Mouse (Mus musculus) lung, postnatal 0 days (tissue): ENCODE results near the gene Tcn2. TPM values are rescaled to one million over a fixed set of nuclear protein-coding genes. Genes with fewer than 3 reads are reported as not detected.

Experiments used
- ATAC-seq: fragments of 200-750 bp; cut with Nextera tagmentation; 2 replicates; pipeline ENCODE4 v1.8.0; 2017; ENCODE audit warnings: moderate library complexity
- DNase-seq: peaks from one replicate; pipeline ENCODE4 v3.0.0-alpha.2; 2016; ENCODE audit warnings: low spot score
- H3K27ac ChIP-seq: fragments of 300-500 bp; sonication (generic); 2 replicates; pipeline ENCODE4 v1.5.1; 2014; ENCODE audit warnings: antibody characterized with exemption, mild to moderate bottlenecking, low read length, mixed read lengths
- H3K27me3 ChIP-seq: fragments of 300-500 bp; sonication (generic); replicated peaks from 2 replicates; pipeline ENCODE4 v1.6.1; 2014; ENCODE audit warnings: low read length, mixed read lengths; ENCODE audit not compliant: insufficient read depth
- H3K36me3 ChIP-seq: fragments of 300-500 bp; sonication (generic); 2 replicates; pipeline ENCODE4 v1.6.1; 2014; ENCODE audit warnings: low read length, mixed read lengths; ENCODE audit not compliant: insufficient read depth
- H3K4me1 ChIP-seq: fragments of 300-500 bp; sonication (generic); 2 replicates; pipeline ENCODE4 v1.6.1; 2014; ENCODE audit warnings: antibody characterized with exemption, low read depth, low read length, mixed read lengths; ENCODE audit not compliant: insufficient read depth
- H3K4me2 ChIP-seq: fragments of 300-500 bp; sonication (generic); replicated peaks from 2 replicates; pipeline ENCODE4 v1.6.1; 2014; ENCODE audit warnings: low read depth, mild to moderate bottlenecking, low read length, moderate library complexity, mixed read lengths
- H3K4me3 ChIP-seq: fragments of 300-500 bp; sonication (generic); 2 replicates; pipeline ENCODE4 v1.5.1; 2014; ENCODE audit warnings: low read depth, low read length
- H3K9ac ChIP-seq: fragments of 300-500 bp; sonication (generic); replicated peaks from 2 replicates; pipeline ENCODE4 v1.6.1; 2014; ENCODE audit warnings: low read depth, mild to moderate bottlenecking
- H3K9me3 ChIP-seq: fragments of 300-500 bp; sonication (generic); 2 replicates; pipeline ENCODE4 v1.6.1; 2016; ENCODE audit warnings: low read length, mixed read lengths
- CTCF ChIP-seq: IDR thresholded peaks from 2 replicates; pipeline ENCODE4 v1.5.1; 2016; ENCODE audit warnings: antibody characterized with exemption, mild to moderate bottlenecking
- EP300 ChIP-seq: IDR thresholded peaks from 2 replicates; pipeline ENCODE4 v1.6.1; 2016; ENCODE audit warnings: antibody characterized with exemption, mild to moderate bottlenecking, control low read depth
- WGBS: fragments of 180-500 bp; shearing (Covaris S2); extraction: QIAGEN DNeasy Blood & Tissue Kit; methylation state at CpG from one replicate; pipeline ENCODE4 v1.1.7; 2014; 5-methylcytosine and 5-hydroxymethylcytosine counted together
- polyA plus RNA-seq: library from polyadenylated mRNA; unstranded; fragments of >200 nt; fragmentation: Nextera tagmentation; extraction: Ambion mirVana; gene quantifications from 2 replicates; pipeline ENCODE4 v1.2.1, GENCODE M21; 2015

Gene Tcn2
- polyA plus RNA-seq, 1 experiment from 2014 or later: 170 TPM

- DNase-seq: no peak
- TF ChIP-seq EP300: no peak
- no peak for TF ChIP-seq CTCF
- WGBS: 96% methylated on average over 9 of the region's 9 CpGs
- Histone ChIP-seq H3K9ac (no peak overlapping the region), H3K36me3 (peaks cover 42% of the 10 kb centered on the region; the same call in 1 of the 2 replicates), H3K4me1 (no peaks in the 10 kb centered on the region), H3K27me3 (no peaks in the 10 kb centered on the region), H3K4me3 (no peak overlapping the region), H3K4me2 (no peak overlapping the region), H3K27ac (no peak overlapping the region), H3K9me3 (no peaks in the 10 kb centered on the region)
- ATAC-seq: no peak
Measured at GRCm38 (mm10) chr11:3922115-3922514, 9.8 kb downstream of the Tcn2 start.

DNA sequence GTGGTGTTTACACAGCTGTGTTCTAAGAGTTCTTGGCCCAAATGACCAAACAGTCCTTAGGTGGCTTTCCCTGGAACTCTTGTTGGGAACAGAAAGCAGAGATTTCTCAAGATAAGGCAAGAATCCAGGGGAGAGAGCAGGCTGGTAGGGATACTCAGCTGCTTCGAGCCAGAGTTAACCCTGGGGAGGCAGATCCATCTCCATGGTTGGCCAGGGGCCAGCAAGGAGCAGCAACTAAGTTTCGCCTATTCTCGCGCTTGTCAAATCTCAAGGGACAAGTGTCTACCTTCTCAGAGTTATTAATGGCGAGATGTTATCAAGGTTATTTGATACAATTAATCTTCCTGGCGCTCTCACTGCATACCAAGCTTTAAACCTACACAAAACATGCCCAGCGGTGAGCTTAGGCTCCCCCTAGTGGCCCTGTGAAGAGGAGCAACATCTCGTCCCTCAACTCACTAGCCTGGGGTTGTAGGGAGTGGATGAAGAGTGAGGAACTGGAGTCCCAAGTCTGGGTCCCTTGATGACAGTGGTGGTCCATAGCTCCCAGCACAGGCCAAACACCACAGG is 10.6 kb downstream of the Tcn2 start:
- peak; percentile 57; the same call in 1 of the 2 replicates for ATAC-seq
- peak; percentile 65 for DNase-seq
- no peaks in the 10 kb centered on the region for H3K27me3 ChIP-seq
- TF ChIP-seq CTCF: peak; percentile 83
- TF ChIP-seq EP300: 0 out of 2 replicates have a peak, but pooled peaks have one; percentile 29
- peaks cover 35% of the 10 kb centered on the region; the same call in 1 of the 2 replicates for H3K36me3 ChIP-seq
- H3K4me2 ChIP-seq: no peak overlapping the region
- no peak overlapping the region for H3K27ac ChIP-seq
- no peaks in the 10 kb centered on the region for H3K9me3 ChIP-seq
- H3K9ac ChIP-seq: no peak overlapping the region
- WGBS: 22% methylated on average over 8 of the region's 8 CpGs
- no peak overlapping the region for H3K4me3 ChIP-seq
- H3K4me1 ChIP-seq: no peaks in the 10 kb centered on the region

GRCm38 (mm10) chr11:3920476-3920875 is 11.5 kb downstream of the Tcn2 start:
- no peak for TF ChIP-seq CTCF
- no peak for TF ChIP-seq EP300
- no peaks in the 10 kb centered on the region for H3K4me1 ChIP-seq
- no peak for ATAC-seq
- no peaks in the 10 kb centered on the region for H3K9me3 ChIP-seq
- H3K36me3 ChIP-seq: peaks cover 27% of the 10 kb centered on the region; the same call in 1 of the 2 replicates
- no peak overlapping the region for H3K27ac ChIP-seq
- no peaks in the 10 kb centered on the region for H3K27me3 ChIP-seq
- H3K4me2 ChIP-seq: no peak overlapping the region
- WGBS: 81% methylated on average over 7 of the region's 7 CpGs
- DNase-seq: no peak
- no peak overlapping the region for H3K4me3 ChIP-seq
- H3K9ac ChIP-seq: no peak overlapping the region

DNA sequence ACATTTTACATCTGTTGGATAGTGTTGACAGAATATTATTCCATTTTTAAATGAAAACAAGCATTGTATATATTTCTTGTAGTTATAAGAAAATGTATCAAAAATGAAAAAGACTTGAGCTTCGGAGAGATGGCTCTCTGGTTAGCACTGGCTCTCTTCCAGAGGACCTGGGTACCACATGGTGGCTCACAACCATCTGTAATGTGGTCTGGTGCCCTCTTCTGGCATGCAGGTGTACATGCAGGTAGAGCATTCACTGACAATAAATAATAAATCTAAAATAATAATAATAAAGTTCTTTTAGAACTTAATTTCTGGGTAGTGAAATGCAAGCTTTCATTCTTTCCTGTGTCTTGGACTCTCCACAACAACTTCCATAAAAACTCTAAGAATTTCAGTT is 13.2 kb downstream of the Tcn2 start:
- H3K27me3 ChIP-seq: no peaks in the 10 kb centered on the region
- H3K9me3 ChIP-seq: no peaks in the 10 kb centered on the region
- no peak overlapping the region for H3K4me3 ChIP-seq
- TF ChIP-seq CTCF: peak; percentile 66
- no peak for TF ChIP-seq EP300
- WGBS: 39% methylated on average over 1 of the region's 1 CpGs
- no peak for DNase-seq
- no peak overlapping the region for H3K27ac ChIP-seq
- H3K4me1 ChIP-seq: peaks cover 4% of the 10 kb centered on the region; the same call in 1 of the 2 replicates
- no peak overlapping the region for H3K4me2 ChIP-seq
- no peak overlapping the region for H3K9ac ChIP-seq
- H3K36me3 ChIP-seq: peaks cover 16% of the 10 kb centered on the region; the same call in 1 of the 2 replicates
- no peak for ATAC-seq

- peak; percentile 87 for DNase-seq
- H3K9ac ChIP-seq: peak within 1 kb of the TSS; percentile 55
- H3K9me3 ChIP-seq: no peaks in the 10 kb centered on the region
- H3K27me3 ChIP-seq: no peaks in the 10 kb centered on the region
- ATAC-seq: peak; percentile 77
- peaks cover 15% of the 10 kb centered on the region for H3K4me1 ChIP-seq
- TF ChIP-seq EP300 (peak; percentile 61), CTCF (peak; percentile 91)
- H3K27ac ChIP-seq: peak within 1 kb of the TSS; percentile 73
- H3K36me3 ChIP-seq: no peaks in the 10 kb centered on the region
- WGBS: under 1% methylated on average over 27 of the region's 28 CpGs
- H3K4me3 ChIP-seq: peak within 1 kb of the TSS; percentile 53
- H3K4me2 ChIP-seq: peak within 1 kb of the TSS; percentile 79
Measured at GRCm38 (mm10) chr11:3914109-3914840, 17.7 kb downstream of the Tcn2 start, which contains the start of gene Slc35e4. Gene Slc35e4 (minus strand): TSS chr11:3914664.

DNA sequence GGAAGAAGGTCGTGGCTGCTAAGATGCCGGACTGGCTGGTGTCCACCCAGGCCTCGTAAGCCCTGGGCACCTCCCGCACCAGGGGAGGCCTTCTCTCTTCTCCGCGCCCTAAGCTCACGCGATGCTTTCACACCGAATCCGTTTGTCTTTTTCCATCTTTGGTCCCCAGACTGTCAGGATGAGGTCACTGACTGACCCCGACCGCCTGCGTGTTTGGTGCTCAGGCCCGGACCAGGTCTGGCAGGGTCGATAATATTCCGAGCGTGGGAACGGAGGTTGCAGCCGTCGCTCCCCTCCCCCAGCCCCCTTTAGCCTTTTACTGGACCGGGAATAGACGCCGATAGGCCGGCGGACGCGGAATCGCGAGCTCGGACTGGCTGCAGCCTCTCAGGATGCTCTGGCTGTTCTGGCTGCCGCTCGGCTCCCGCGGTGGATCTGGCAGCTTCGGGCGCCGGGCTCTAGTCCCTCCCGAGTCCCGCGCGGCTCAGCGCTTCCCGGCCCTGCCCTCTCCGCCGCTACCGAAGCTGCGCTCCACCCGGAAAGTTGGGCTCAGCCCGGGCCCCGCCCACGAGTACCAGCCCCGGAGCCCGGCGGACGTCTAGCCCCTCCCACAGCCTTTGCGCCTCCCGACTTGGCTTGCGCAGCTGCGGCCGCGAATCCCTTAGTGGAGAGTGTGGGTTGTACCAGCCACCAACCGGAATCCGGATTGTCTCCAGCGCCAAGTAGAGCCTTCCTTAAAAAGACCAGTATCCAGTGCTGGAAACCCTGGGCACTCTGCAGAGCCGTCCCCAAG is 18.4 kb downstream of the Tcn2 start:
- Histone ChIP-seq H3K4me2 (peak overlapping the region; percentile 79), H3K4me1 (peaks cover 15% of the 10 kb centered on the region), H3K27ac (peak overlapping the region; percentile 73), H3K27me3 (no peaks in the 10 kb centered on the region), H3K9me3 (no peaks in the 10 kb centered on the region), H3K36me3 (no peaks in the 10 kb centered on the region), H3K9ac (peak overlapping the region; percentile 55), H3K4me3 (peak overlapping the region; percentile 53)
- TF ChIP-seq CTCF (no peak), EP300 (no peak)
- DNase-seq: peak; percentile 95
- peak; percentile 93 for ATAC-seq
- WGBS: under 1% methylated on average over 54 of the region's 65 CpGs
